Mouse (Mus musculus): ENCODE data around the gene Tmem208.
A peak's percentile ranks its signal among the peaks of the same experiment; 100 is the strongest.
"Not testable (repeated sequence)": the region's sequence is repeated elsewhere in the genome, so short reads cannot be mapped to it uniquely, and the experiment has no call there.

Tmem208 gene

DNA sequence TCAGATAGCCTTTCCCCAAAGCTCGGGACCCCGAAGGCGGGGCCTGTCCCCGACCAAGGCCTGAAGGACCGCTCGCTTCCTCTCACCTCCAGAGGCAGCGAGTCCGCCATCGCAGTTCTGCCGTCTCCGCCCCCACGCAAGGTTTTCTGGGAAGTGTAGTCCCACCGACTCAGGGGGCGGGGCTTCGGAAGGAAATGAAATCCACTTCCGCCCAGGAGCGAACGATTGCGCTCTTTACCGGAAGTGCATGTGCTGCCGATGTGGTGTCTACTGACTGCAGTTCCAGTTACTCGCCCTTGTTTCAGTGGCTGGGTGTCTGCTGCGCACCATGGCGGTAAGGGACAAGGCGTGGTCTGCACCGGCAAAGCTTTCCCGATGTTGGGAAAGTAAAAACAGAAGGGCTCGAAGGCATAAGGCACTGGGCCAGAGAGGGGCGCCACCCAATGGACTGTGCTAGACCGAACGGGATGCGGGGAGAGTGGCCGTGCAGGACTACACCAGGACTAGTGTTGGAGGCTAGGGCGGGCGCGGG is at the start of gene Tmem208, which contains the start of gene Lrrc29:
TSS of gene Tmem208 (plus strand) at position 214 of the 532 bp plus-strand sequence.
TSS of gene Lrrc29 (minus strand) at position 138 of the 532 bp plus-strand sequence.
- DNase-seq = peak; percentile 98 to 99

GRCm38 (mm10) chr8:105278911-105279334 is 47.2 kb upstream of the Tmem208 start:
- peak; percentile 44 to 45 for DNase-seq

GRCm38 (mm10) chr8:105280567-105280966 is 45.6 kb upstream of the Tmem208 start:
- no peak for DNase-seq

GRCm38 (mm10) chr8:105281821-105282220 is 44.3 kb upstream of the Tmem208 start:
- no peak for DNase-seq

DNA sequence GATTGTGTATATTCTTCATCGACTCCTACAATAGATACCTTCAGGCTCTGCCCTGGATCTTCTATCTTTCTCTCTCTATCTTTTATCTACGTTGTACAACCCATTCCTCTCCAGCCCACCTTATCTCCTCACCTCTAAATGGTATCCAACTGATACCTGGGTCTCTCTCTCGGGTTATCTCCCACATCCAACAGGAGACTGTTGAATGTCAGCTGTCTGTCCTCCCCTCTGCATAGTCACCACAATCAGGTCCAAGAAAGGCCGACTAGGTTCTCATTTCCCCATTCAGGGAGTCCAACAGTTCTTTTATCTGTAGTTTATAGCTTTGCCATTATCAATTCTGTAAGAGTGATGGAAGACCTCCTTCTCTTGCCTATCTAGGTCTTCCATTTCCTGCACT is 43.9 kb upstream of the Tmem208 start:
- DNase-seq = no peak

- peak; percentile 53 to 59 for DNase-seq
These were observed 43.1 kb upstream of the Tmem208 start for GRCm38 (mm10) chr8:105283074-105283473.

- no peak for DNase-seq
These were observed 40.6 kb upstream of the Tmem208 start for GRCm38 (mm10) chr8:105285514-105285913.

- no peak for DNase-seq
These were observed 39.2 kb upstream of the Tmem208 start for GRCm38 (mm10) chr8:105286907-105287306.

- DNase-seq = no peak
These were observed 37.9 kb upstream of the Tmem208 start for GRCm38 (mm10) chr8:105288231-105288630.

- DNase-seq = peak; percentile 97 to 98
These were observed 37.0 kb upstream of the Tmem208 start for GRCm38 (mm10) chr8:105288958-105289732.

DNA sequence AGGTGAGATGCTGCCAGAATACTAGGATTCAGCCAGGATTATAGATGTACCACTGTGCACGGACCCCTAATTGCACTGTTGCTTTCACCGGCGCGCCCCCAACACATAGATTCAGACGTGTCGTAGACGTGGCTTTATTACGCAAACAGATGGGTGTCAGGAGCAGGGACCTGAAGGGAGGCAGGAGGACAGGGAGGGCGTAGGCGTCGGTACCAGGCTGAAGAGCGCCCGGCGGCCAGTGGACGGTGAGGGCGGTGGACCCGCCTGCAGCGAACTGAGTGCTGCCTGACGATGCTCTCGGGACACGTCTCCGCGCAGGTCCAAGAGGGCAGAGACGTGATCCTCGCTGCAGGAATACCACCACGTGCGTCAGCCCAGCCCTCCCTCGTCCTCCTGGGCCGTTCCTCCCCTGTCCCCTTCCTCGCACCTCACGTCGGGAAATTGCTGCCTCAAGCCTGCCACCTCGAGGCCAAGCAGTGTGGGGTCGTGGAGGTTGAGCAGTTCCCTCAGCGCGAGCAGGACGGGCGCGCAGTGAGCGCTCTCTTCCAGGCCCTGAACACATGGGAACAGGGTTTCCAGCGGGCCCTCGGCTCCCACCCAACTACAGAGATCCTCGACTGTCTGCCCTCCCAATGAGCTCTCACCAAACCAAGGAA is 36.2 kb upstream of the Tmem208 start, which contains the start of gene 4931428F04Rik:
TSS of gene 4931428F04Rik (minus strand) at position 60 of the 656 bp plus-strand sequence.
- DNase-seq = peak; percentile 46 to 51

GRCm38 (mm10) chr8:105290554-105291314 is 35.4 kb upstream of the Tmem208 start:
- peak; percentile 94 to 95 for DNase-seq

- DNase-seq = not testable (repeated sequence)
These were observed 34.8 kb upstream of the Tmem208 start for GRCm38 (mm10) chr8:105291364-105291763.

DNA sequence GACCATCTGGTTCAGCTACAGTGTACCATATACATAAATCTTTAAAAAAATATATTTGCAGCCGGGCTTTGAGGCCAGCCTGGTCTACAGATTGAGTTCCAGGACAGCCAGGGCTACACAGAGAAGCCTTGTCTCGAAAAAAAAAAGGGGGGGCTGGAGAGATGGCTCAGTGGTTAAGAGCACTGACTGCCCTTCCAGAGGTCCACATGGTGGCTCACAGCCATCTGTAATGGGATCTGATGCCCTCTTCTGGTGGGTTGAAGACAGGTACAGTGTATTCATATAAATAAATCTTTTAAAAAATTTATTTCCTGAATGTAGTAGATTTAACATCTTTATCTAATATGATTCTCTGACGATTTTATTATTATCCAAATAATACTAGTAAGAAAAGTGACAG is 34.4 kb upstream of the Tmem208 start:
- peak in 1 of 2 experiments; percentile 35 for DNase-seq

DNA sequence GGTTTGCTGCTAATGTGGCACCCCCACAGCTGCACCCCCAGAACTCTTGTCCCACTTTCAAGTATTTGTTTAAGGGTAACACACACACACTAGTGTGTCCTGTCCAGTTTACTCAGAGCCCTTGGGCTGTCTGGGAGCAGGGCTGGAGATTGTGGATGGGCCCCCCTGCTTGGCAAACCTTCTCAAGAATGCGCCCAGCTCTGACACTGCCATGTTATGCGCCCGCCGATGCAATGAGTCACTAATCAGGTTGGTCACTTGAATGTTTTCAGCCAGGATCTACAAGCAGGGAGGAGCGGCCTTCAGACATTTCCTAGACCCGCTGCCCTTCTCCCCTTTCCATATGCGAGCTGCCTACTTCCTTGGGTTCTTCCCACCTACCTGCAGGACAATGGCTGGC is 33.7 kb upstream of the Tmem208 start:
- no peak for DNase-seq

DNA sequence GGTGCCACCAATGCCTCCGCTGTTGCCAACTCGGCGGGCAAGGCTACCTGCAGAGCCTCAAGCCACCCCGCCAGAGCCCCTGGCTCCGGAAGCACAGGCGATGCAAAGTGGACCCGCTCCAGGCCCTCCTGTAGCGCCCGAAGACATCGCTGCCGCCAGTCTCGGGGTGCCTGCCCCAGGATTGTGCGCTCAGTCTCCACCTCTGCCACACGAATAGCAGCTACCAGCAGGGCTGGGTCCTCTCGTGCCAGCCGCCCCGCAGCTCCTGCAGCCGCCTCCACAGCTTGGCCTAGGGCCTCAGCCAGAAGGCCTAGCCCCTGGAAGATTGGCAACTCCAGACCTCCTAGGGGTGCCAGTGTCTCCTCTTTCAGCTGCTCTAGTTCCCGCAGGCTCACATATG is 32.7 kb upstream of the Tmem208 start:
- no peak for DNase-seq

- no peak for DNase-seq
These were observed 31.4 kb upstream of the Tmem208 start for GRCm38 (mm10) chr8:105294776-105295175.

GRCm38 (mm10) chr8:105295256-105295655 is 30.9 kb upstream of the Tmem208 start:
- no peak for DNase-seq

DNA sequence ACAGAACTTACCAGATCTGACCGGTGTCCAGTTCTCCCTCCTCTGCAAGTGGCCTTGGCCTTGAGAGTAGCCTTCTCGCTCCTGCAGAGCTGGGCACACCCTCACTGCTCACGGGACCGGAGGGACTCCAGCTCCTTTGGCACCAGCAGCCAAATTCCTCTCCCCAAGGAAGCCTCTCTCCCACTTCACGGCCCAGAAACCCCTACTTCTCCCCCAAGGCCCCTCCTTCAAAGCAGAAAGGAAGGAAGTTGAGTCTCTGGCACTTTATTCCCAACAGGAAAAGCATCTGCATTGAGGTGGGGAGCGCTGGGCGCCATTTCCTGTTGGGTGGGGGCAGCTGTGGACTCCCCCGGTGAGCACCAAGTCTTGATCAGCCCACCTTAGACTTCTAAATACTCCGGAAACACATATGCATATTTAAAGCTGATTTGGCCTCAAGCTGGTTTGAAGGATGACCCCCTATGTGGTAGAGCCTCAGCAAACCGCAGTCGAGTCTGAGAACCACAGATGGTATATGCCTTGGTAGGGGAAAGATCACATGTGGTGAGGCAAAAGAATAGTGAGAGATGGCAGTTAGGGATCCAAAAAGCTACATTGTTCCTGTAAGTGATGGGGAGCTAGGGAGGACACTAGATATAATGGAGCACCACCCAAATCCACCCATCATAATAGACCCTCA is 30.1 kb upstream of the Tmem208 start, which contains the start of gene Exoc3l:
TSS of gene Exoc3l (minus strand) at position 207 of the 679 bp plus-strand sequence.
- no peak for DNase-seq

DNA sequence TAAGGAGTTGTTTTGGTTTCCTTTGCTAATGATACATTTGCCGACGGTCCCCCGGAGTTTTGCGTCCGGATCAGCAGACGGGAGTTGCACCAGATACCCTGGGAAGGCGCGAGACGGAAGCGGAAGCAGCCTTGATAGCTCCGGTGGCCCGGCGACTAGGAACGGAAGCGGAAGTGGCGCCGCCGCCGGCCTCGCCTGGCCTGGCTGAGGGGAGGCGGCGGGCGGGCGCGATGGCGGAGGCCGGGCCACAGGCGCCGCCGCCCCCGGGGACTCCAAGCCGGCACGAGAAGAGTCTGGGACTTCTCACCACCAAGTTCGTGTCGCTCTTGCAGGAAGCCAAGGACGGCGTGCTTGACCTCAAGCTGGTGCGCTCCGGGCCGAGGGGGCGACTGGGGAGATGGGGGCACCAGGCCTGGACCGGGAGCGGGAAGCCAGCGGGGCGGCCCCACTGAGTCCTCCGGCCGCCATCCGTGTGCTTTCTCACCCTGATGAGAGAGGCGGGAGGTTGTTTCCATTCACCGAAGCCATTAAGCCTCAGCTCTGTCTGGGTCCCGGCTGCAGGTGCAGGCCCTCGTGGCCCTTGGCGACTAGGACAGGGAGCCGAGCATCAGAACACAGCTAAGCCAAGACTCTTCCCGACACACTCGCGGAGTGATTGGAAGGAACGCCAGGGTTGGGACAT is 28.5 kb upstream of the Tmem208 start, which contains the start of gene E2f4:
TSS of gene E2f4 (plus strand) at position 153 of the 682 bp plus-strand sequence.
- peak; percentile 91 to 92 for DNase-seq
